7 mouse cellular contexts compared by ENCODE assay signal in the genomic region with DNA sequence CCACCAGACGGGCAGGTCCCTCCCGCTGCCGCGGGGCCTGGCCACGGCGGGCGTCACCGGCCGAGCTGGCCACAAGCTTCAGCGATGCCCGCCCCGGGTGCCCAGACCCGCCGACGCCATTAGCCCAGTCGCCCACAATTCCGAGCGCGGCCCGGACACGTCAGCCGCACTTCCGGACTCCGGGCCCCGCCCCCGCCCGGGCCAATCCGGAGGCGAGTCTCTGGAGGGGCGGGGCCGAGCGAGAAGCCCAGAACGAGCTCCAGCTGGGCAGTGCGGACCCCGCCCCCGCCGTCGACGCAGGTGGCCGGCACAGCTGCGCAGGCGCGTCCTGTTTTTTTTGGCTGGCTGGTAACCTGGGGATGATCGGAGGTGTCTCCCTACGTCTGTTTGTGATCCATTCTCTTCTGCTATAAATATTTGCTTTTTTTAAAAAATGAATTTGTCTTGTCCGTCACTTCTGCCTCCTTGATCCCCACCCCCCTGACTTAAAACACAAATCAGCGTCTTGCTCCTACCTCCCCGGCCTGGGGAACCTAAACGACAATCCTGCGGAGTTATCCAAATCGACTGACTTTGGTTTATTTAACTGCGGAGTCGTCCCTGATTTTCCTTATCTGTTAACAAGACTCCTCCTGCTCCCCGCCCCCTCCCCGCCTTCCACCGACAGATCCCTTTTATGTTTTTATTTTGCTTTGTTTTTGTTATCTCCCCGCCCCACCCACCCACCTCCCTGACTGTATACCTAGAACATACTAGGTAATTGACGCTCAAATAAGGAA. TPM values are rescaled to one million over a fixed set of nuclear protein-coding genes. Genes with fewer than 3 reads are reported as not detected.
DNase-seq lines count a peak whose midpoint lies in the region; ATAC-seq lines count a peak whose summit lies in the region.

Gene Mon2 (minus strand): TSS at position 261 of the 779 bp plus-strand sequence.

- peak within 1 kb of the TSS; percentile 92 for H3K27ac ChIP-seq in embryonic facial prominence, embryonic 10.5 days (replicated peaks)
- peak within 1 kb of the TSS; percentile 94 for H3K27ac ChIP-seq in limb, embryonic 10.5 days
- H3K27ac ChIP-seq in midbrain, embryonic 13.5 days = peak within 1 kb of the TSS; percentile 82

- whole genome bisulfite sequencing in embryonic facial prominence, embryonic 10.5 days = under 1% methylated on average over 58 of the region's 58 CpGs
- WGBS in limb, embryonic 10.5 days = 2% methylated on average over 58 of the region's 58 CpGs
- WGBS in midbrain, embryonic 13.5 days = under 1% methylated on average over 56 of the region's 58 CpGs

- peak within 1 kb of the TSS; percentile 85 for H3K4me2 ChIP-seq in midbrain, embryonic 13.5 days (replicated peaks)

- DNase-seq in adrenal gland, postnatal 10 days = peak; percentile 98
- DNase-seq in embryonic facial prominence, embryonic 10.5 days (ENCODE audit: low spot score) = peak; percentile 98
- peak; percentile 96 for DNase-seq in kidney, adult 11 months
- peak; percentile 98 for DNase-seq in limb, embryonic 10.5 days (ENCODE audit: low spot score)
- peak; percentile 94 for DNase-seq in spleen, adult 12 weeks (ENCODE audit: low spot score)

- peak within 1 kb of the TSS; percentile 94 for H3K9ac ChIP-seq in midbrain, embryonic 13.5 days (replicated peaks)

- H3K27me3 ChIP-seq in embryonic facial prominence, embryonic 10.5 days (replicated peaks; ENCODE audit: low read depth, poor library complexity, severe bottlenecking) = no peaks in the 10 kb centered on the region
- no peaks in the 10 kb centered on the region for H3K27me3 ChIP-seq in limb, embryonic 10.5 days (ENCODE audit: low read depth, poor library complexity, severe bottlenecking)
- no peaks in the 10 kb centered on the region for H3K27me3 ChIP-seq in midbrain, embryonic 13.5 days

- peaks cover 13% of the 10 kb centered on the region for H3K4me1 ChIP-seq in embryonic facial prominence, embryonic 10.5 days
- H3K4me1 ChIP-seq in limb, embryonic 10.5 days = peaks cover 17% of the 10 kb centered on the region
- H3K4me1 ChIP-seq in midbrain, embryonic 13.5 days (replicated peaks) = peaks cover 19% of the 10 kb centered on the region

- H3K36me3 ChIP-seq in embryonic facial prominence, embryonic 10.5 days (replicated peaks) = peaks cover 21% of the 10 kb centered on the region
- peaks cover 20% of the 10 kb centered on the region for H3K36me3 ChIP-seq in limb, embryonic 10.5 days
- peaks cover 13% of the 10 kb centered on the region for H3K36me3 ChIP-seq in midbrain, embryonic 13.5 days

- no peaks in the 10 kb centered on the region for H3K9me3 ChIP-seq in embryonic facial prominence, embryonic 10.5 days
- no peaks in the 10 kb centered on the region for H3K9me3 ChIP-seq in limb, embryonic 10.5 days (replicated peaks)
- H3K9me3 ChIP-seq in midbrain, embryonic 13.5 days = no peaks in the 10 kb centered on the region

- peak; percentile 98 for ATAC-seq in granulocyte monocyte progenitor cell, adult 5-6 weeks (replicated peaks; ENCODE audit: poor library complexity, severe bottlenecking)
- ATAC-seq in midbrain, embryonic 13.5 days = peak; percentile 99

- peak within 1 kb of the TSS; percentile 97 for H3K4me3 ChIP-seq in embryonic facial prominence, embryonic 10.5 days
- peak within 1 kb of the TSS; percentile 91 for H3K4me3 ChIP-seq in limb, embryonic 10.5 days
- peak within 1 kb of the TSS; percentile 99 for H3K4me3 ChIP-seq in midbrain, embryonic 13.5 days (replicated peaks)

RNA-seq across cellular contexts. Expression of gene Mon2, which starts in this region (rescaled TPM):
- 10 to 100 TPM; 62.0 to 78.6 TPM for total RNA-seq in adrenal gland, postnatal 10 days (2021)
- polyA plus RNA-seq in embryonic facial prominence, embryonic 10.5 days (2016; fragmentation: Nextera tagmentation; extraction: Ambion mirVana) = 21.9 and 26.0 TPM in 2 replicates
- 40.6 and 45.1 TPM in 2 replicates for total RNA-seq in granulocyte monocyte progenitor cell, adult 5-6 weeks (2014; fragmentation: Nextera tagmentation)
- total RNA-seq in granulocyte monocyte progenitor cell, adult 5-6 weeks (2017) = 38.7 and 57.1 TPM in 2 replicates
- polyA plus RNA-seq in limb, embryonic 10.5 days (2016; fragmentation: Nextera tagmentation; extraction: Ambion mirVana) = 20.6 and 21.9 TPM in 2 replicates
- polyA plus RNA-seq in midbrain, embryonic 13.5 days (2015; fragmentation: Nextera tagmentation; extraction: Ambion mirVana) = 26.9 and 29.6 TPM in 2 replicates

Comparison
In these comparisons a context has a peak if more than half of its experiments do, and no peak if none do; other contexts are left out.
1. Peak in every context shown above with its lines: DNase-seq, ATAC-seq, H3K4me3 ChIP-seq and H3K27ac ChIP-seq.